Mouse (Mus musculus) urinary bladder, postnatal 14 days (tissue): ENCODE measurements around the gene Cldn11.

ENCODE experiments used
- DNase-seq: peaks from one replicate; pipeline ENCODE4 v3.0.0; 2021; ENCODE audit warnings: low spot score

Gene Cldn11

DNA sequence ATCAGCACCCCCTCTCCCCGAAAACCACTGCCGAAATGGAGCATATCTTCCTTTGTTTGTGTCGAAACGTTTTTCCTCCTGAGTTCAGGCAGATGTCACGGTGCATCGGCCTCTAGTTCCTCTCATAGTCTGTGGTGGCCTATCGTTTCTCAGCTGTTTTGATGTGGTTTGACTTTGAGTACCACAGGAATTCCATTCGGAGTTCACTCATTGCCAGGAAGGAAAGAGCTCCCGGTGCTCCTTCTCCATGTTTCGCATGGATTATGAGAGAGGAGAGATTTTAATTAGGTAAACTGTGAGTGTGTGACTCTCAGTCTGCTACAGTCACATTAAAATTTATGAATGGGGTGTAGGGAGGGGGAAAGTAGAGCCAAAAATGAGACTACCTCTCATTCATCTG is 10.3 kb downstream of the Cldn11 start:
- DNase-seq, result no peak

DNA sequence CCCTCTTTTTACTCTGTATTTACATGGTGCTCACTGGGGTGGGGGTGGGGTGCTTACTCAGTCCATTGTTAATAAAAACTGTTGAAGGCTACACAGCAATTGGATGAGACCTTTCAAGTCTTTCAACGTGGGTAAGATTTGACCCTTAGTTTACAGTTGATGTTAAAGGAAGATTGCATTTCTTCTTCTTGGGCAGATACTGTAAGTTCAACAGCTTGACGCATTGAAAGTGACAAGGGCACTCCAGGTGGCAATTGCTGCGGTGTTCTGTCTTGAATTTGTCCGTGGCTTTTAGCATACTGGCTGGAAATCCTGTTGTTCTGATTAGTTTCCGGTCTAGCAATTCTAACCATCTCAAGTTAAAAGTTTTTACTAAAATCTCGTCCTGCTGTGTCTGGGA is 11.6 kb downstream of the Cldn11 start:
- no peak for DNase-seq

DNA sequence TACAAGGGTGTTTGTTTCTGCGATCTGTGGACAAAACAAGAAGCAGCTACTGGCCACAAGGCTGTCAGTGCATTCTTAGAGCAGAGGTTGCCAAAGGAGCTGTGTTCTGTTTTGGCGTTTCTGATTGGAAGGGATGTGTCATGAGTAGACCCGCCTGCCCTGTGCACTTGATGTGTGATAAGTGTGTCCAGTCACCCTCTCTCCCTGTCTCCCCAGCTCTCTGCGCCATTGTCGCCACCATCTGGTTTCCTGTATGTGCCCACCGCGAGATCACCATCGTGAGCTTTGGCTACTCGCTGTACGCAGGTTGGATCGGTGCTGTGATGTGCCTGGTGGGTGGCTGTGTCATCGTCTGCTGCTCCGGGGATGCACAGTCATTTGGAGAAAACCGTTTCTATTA is 13.1 kb downstream of the Cldn11 start:
- DNase-seq, result no peak

DNA sequence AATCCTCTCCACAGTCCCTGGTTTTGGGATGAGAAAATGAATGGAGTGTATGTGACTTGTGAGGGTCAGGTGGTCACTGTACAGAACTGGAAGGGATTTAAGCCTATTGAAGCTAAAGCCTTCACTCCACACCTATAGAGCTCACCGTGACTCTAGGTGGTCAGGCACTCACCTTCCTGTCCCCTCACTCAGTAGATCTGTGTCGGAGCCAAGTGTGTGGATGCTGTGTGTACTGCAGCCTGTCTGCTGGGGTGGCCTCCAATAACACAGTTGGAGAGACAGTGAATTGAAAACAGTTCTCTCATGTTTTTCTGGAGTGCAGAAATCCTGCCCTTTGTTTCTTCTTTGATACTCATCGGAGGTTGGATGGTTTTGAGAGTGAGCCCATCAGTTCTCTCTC is 16.1 kb downstream of the Cldn11 start:
- no peak for DNase-seq

DNA sequence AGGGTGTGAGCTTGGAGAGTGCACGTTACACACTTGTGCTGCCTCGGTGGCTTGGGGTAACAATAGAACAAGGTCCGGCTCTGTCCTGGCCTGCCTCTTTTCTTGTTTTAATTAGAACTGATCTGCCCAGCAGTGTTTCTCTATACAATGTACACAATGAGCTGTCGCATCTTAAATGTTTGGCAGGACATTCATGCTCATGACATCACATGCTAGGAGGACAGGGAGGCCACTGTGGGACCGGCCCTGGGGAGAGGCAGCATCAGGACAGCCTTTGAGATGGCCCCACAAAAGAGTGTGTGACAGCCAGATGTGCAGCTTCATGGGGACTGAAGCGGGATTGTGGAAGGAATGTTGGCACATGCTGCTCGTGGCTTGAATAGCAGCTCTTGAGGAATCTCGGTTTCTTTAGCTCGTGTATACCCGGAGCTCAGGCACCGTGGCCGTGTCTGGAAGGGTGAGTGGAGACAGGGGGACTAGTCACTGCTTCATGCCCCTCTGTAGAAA is 16.7 kb downstream of the Cldn11 start:
- no peak for DNase-seq

DNA sequence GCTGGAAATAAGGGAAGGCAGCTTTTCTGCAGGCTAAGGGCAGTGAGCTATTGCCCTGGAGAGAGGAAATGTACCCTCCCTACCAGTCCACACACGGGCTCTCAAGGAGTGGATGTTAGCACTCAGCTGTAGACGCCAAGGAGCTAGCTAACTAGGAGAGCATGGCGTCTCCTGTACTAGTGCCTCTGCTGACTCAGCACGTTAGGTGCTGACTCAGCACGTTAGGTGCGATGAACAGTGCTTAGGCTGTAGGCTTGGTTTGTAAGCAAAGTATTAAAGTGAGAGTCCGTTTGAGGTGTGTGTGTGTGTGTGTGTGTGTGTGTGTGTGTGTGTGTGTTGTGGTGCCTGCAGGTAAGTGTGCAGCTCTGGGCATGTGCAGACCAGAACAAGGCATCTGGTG is 40.6 kb downstream of the Cldn11 start:
- DNase-seq, result no peak

DNA sequence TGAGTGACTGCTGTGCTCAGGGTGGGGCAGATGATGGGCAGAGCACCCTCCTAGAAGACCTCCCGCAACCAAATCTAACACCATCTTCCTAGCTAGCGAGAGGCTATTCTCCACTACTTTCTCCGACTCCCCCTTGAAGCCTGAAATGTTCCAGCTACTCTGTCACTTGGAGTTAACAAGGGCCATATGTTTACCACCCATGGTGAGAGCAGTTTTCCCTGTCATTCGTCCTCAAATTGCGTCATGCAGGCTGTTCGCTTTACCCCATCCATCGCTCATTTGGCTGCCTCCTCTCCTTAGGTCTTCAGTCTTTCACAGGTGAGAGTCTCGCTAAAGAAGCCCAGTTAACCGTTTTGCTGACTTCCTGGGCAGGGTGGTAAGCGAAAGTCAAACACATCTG is 41.7 kb downstream of the Cldn11 start:
- no peak for DNase-seq

DNA sequence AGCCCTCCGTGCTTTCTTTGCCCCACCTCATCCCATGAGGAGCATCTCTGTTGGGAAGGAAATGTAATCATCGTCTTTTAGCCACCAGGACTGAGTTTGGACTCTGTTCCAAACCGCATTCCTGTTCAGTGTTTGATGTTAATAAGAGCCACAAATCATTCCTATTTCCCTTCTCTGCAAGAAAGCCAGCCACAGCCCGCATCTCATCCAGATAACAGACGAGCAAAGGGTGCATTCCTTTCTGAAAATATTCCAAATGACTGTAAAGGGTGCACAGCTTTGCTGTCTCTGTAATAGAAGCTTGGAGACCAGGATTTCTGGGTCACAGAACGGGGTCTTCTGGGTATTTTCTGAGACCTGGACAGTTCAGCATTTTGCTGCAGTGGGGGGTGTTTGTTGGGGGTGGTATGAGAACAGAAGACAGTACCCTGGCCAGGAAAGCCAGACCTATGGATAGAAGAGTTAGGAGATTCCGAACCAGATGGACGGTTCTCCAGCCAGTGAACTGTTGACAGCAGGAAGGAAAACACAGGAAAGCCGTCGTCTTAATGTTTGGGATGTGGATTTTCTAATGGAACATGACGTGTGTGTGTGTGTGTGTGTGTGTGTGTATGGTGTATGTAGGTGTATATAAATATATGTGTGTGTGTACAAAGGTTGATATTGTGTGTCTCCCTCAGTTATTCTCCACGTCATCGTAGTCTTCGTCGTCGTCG is 49.6 kb downstream of the Cldn11 start:
- no peak for DNase-seq

DNA sequence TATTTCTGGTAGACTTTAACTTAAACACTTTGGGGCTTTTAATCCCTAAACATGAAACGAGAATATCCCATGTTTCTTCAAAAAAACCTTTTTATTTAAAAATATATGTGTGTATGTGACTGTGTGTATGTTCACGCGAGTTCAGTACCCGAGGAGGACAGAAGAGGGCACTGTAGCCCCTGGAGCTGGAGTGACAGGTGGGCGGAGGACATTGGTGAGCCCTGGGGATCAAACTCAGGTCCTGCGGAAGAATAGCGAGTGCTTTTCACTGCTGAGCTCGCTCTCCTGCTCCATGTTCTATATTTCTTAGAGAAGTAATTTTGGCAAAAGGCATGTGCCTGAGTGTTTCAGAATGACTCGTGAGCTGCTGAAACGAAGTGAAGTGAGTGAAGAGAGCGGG is 54.2 kb downstream of the Cldn11 start:
- no peak for DNase-seq

DNA sequence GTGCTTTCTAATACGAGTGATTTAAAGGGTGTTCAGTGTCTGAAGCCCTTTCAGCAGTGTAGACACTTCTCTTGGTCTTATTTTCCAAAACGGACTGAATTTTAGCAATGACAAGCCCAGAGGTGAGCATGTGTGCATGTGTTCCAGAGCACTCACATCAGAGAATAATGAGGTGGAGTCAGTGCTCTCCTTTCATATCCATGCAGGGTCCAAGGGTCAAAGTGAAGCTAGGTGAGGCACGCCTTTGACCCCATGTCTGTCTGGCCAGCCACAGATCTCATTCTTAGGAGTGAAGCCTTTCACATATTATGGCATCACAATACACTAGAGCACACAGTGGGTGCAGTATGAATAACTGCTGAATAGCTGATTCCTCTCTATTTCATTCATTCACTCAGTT is 55.4 kb downstream of the Cldn11 start:
- no peak for DNase-seq

DNA sequence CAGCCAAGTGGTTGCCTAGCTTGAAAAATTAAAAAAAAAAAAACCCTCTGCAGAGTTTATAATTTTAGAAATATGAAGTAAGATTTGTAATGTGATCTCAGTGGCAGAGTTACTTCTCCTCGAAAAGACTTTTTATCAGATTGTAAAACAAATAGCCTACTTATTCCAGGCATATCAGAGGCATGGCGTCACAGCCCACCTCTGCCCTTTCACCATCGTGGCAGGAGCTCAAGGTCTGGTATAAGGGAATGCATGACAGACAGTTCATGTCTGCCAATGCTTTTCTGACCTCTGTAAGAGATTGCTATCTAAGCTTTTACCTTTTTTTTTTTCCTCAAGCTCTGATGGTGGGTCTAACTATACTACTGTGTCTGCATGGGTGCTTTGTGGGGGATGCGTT is 58.3 kb downstream of the Cldn11 start:
- no peak for DNase-seq

DNA sequence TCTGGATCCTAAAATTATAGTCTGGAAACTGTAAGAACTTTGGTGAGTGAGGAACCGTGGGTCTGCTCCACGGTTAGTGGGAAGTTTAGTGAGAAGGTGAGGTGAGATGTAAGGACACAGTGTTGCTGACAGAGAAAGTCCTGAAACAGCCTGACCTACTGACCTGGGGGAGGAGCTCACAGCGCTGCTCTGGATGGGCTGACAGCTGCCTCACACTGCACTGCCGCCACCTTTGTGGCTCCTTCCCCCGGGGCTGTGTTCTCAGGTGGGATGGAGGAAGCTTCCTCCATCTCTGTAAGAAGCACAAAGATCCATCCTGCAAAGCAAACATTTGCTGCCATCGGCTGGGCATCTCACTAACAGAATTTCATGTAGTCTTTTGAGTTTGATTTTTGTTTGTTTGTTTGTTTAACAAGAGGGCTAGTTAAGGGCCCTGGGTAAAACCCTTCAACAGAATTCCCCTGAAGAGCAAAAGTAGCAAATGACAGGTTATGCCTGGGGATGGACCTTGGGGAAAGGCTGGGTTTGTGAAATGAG is 58.8 kb downstream of the Cldn11 start:
- no peak for DNase-seq

DNA sequence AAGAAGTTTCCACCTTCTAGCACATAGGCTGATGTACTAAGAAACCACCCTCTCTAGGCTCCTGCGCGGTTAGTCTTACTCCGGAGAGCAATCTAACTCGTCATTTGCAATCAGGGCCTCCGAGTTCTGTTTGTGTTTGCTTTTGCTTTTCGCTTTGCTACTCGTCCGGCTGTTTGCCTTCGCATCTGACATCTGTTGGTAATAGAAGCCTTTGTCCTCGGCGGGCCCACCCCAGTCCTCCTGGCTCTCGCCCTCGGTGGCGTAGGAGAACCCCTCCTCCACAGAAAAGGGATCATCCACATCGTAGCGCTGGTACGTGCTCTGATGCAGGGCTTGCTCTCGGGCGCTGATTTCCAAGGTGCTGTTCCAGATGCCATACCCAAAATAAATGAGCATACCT is 59.3 kb downstream of the Cldn11 start:
- DNase-seq, result no peak

DNA sequence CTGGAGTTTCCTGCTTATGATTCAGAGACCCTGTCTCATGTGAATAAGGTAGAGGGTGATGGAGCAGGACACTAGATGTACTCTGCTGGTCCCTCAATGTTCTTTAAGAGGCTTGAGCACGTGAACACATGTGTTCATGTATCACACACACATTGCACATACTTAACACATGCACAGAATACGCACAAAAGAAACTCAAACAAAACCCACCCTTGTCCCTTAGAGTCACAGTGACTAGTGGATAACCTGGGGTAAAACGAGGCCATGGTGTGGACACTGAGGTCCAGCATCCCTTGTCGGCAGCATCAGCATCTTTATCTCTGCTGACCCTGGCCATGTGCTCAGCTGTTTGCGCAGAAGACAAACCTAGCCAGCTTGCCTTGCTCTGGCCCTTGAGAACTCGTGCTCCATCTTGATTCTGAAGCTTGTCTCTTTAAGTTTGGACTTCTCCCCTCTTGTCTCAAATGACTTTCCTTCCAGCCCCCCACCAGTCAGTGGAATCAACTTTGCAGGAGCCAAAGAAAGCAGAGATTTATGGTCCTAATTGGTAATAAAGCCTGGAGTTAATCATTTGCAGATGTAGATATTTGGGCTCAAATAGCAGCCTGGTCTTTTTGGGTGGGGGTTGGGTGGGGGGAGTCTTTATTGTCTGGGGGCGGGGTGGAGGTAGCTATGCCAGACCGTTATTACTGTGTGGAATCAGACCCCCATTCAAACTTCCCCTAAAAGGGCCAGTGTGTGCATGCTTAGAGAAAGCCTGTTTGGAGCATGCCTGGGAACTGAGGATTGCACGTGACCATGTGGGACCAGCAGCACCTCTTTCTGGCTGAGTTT is 62.7 kb downstream of the Cldn11 start:
- no peak for DNase-seq

DNA sequence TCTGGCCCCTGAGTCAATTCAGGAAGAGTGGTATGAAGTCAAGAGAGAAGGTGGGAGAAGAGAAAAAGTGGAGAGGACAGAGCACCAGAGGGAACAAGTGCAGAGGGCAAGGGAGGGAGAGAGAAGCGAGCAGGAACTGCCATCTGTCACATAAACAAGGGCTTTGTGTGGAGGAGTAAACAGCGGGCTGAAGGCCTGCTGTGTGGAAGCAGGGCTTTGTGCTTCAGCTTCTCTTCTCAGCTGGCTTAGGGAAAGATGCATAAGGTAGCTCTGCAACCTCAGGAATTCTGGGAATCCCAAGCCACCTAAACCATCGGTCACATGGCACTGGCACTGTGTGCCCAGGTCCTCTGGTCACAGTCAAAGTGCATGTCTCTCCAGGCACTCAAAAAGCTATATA is 64.1 kb downstream of the Cldn11 start:
- DNase-seq, result no peak
